Mouse (Mus musculus): ENCODE data around the gene Igdcc4.

DNA sequence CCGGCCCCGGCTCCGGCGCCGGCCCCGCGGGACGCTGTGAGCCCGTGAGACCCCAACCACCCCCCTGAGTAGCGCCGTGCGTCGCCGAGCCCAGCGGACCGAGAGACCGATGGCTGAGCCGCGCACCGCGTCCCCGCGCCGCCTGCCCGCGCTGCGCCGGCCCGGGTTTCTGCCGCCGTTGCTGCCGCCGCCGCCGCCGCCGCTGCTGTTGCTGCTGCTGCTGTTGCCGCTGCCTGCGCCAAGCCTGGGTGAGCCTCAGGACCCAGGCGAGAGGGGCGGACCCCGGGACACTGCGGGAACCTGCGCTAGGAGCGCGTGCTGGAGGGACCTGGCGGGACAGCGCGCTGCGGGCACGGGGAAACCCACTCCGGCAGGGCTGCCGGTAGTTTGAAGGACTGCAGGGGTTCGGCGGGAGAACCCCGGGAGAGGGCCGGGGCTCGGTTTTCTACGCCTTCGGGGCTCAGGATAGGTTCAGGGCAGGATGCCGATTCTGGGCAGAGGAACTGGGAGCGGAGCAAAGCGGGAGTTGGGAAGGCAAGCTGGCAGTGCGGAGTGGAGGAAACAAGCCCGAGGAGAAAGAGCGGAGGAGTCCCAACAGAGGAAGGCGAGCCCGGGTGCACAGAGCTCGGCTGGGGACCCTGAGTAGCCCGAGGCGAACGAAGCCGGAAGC, 40.2 kb downstream of the Igdcc4 start:
- TF ChIP-seq CTCF (IDR thresholded peaks at IDR 0.05; ENCODE audit: control insufficient read depth, insufficient read depth, insufficient read length) (no peak), CEBPB (IDR thresholded peaks at IDR 0.05; ENCODE audit: low read depth) (no peak), MYOD1 (IDR thresholded peaks at IDR 0.05; ENCODE audit: control insufficient read depth, insufficient read length, low read depth) (no peak)

Data from C2C12 (cell line).